Comparison of ENCODE assay signal across 30 mouse cellular contexts in the genomic region with DNA sequence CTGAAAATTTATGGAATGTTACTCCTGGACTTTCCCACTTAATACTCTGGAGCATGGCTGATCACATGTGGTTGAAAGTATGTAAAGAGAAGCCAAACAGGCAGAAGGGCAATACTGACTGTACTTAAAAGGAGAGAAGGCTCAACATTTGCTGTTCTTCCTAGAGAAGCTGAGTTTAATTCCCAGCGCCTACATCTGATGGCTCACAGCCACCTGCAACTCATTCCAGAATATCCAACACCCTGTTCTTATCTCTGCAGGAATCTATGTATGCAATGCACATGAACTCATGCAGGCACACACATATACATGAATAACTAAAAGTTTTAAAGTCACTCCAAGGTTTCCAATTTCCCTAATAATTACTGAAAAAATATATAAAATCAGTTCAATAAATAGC. TPM values are rescaled to one million over a fixed set of nuclear protein-coding genes. Genes with fewer than 3 reads are reported as not detected.
DNase-seq lines count a peak whose midpoint lies in the region; ATAC-seq and TF ChIP-seq lines count a peak whose summit lies in the region.
"Had no signal": no experiment of that assay in that cellular context is flagged by ENCODE, and none has a peak within 500 bp of the region (broad histone marks: within the 10 kb centered on the region; RNA-seq: fewer than 3 reads in every experiment).

No protein-coding gene starts in this region.

- no peak for ATAC-seq in heart, embryonic 12.5 days (ENCODE audit: insufficient number of reproducible peaks, low FRiP score)
- ATAC-seq: forebrain, embryonic 14.5 days; hindbrain, postnatal 0 days; inflammation-experienced regulatory T-cells, adult 6 months; intestine, embryonic 16.5 days; Patski had no signal

- H3K36me3 ChIP-seq in heart, embryonic 12.5 days = peaks cover 18% of the 10 kb centered on the region

- DNase-seq in 3T3-L1 (ENCODE audit: low read depth, low spot score) (peak; percentile 17), NIH3T3 (ENCODE audit: low read depth) (peak; percentile 28)
- DNase-seq in brain, embryonic 14.5 days (ENCODE audit: low read depth) = peak; percentile 3
- DNase-seq in kidney, postnatal 36 days = no peak
- DNase-seq in right cerebral cortex, adult 2 months (ENCODE audit: low spot score in 2 of 2) = no peak
- DNase-seq: adrenal gland, adult 2 months; adrenal gland, postnatal 14 days; cerebellum, adult 11-12 months; cerebellum, adult 8-10 months; cerebellum, postnatal 10 days; cerebellum, postnatal 36 days; embryo, embryonic 11 days; gastrocnemius, adult 2 months; gastrocnemius, postnatal 14 days; heart, adult 18-20 months; heart, postnatal 14 days; heart, postnatal 4 days; kidney, adult 18-20 months had no signal

- no peaks in the 10 kb centered on the region for H3K9me3 ChIP-seq in heart, embryonic 12.5 days (replicated peaks)
- H3K9me3 ChIP-seq: embryonic facial prominence, embryonic 10.5 days; embryonic facial prominence, embryonic 13.5 days; forebrain, embryonic 10.5 days; heart, embryonic 13.5 days had no signal

- no peak overlapping the region for H3K9ac ChIP-seq in heart, embryonic 12.5 days
- H3K9ac ChIP-seq: embryonic facial prominence, embryonic 13.5 days; heart, embryonic 13.5 days; hindbrain, embryonic 14.5 days had no signal

- H3K27ac ChIP-seq in heart, embryonic 12.5 days (ENCODE audit: poor library complexity, severe bottlenecking) = no peak overlapping the region
- H3K27ac ChIP-seq: embryonic facial prominence, embryonic 10.5 days; embryonic facial prominence, embryonic 13.5 days; forebrain, embryonic 10.5 days; gastrocnemius, adult 2 months; heart, embryonic 13.5 days; hindbrain, embryonic 14.5 days; hindbrain, postnatal 0 days had no signal

- no peaks in the 10 kb centered on the region for H3K27me3 ChIP-seq in heart, embryonic 12.5 days (replicated peaks)
- H3K27me3 ChIP-seq: embryonic facial prominence, embryonic 13.5 days; heart, embryonic 13.5 days; Patski had no signal

- H3K4me2 ChIP-seq in heart, embryonic 12.5 days = no peak overlapping the region
- H3K4me2 ChIP-seq: embryonic facial prominence, embryonic 13.5 days; heart, embryonic 13.5 days; hindbrain, embryonic 14.5 days had no signal

- peaks cover 3% of the 10 kb centered on the region; the same call in 1 of the 2 replicates for H3K4me1 ChIP-seq in heart, embryonic 12.5 days (replicated peaks)
- H3K4me1 ChIP-seq: embryonic facial prominence, embryonic 10.5 days; embryonic facial prominence, embryonic 13.5 days; forebrain, embryonic 10.5 days had no signal

- 82% methylated on average over 1 of the region's 1 CpGs for WGBS in heart, embryonic 12.5 days

- no peak overlapping the region for H3K4me3 ChIP-seq in heart, embryonic 12.5 days
- H3K4me3 ChIP-seq: embryonic facial prominence, embryonic 10.5 days; embryonic facial prominence, embryonic 13.5 days; erythroblast, embryonic 14.5 days; forebrain, embryonic 10.5 days; gastrocnemius, adult 2 months; heart, embryonic 13.5 days had no signal

- TF ChIP-seq CTCF in brain, embryonic 14.5 days (IDR thresholded peaks at IDR 0.05; ENCODE audit: borderline replicate concordance, extremely low read depth, insufficient read depth, insufficient read length) = no peak

- TF ChIP-seq POLR2A in brain, embryonic 14.5 days (IDR thresholded peaks at IDR 0.05; ENCODE audit: borderline replicate concordance, extremely low read depth, insufficient read depth, insufficient read length, poor library complexity, severe bottlenecking) = no peak

RNA-seq across cellular contexts. Expression of a gene that starts 32.7 kb away (rescaled TPM):
- 81.5 and 84.1 TPM in 2 replicates for polyA plus RNA-seq in brain, embryonic 14.5 days (2012; rRNA removed)
- polyA plus RNA-seq in heart, embryonic 12.5 days (2016; fragmentation: Nextera tagmentation; extraction: Ambion mirVana) = 61.7 and 63.8 TPM in 2 replicates

Comparison
In these comparisons a context has a peak if more than half of its experiments do, and no peak if none do; other contexts are left out.
1. DNase-seq: peak in 3T3-L1 (single experiment), NIH3T3 (single experiment) and brain, embryonic 14.5 days (single experiment); none in kidney, postnatal 36 days (0 of 2) and right cerebral cortex, adult 2 months (0 of 2).